Mouse (Mus musculus) CH12F3 (cell line): ENCODE data around the gene Gm2007.
"Not testable (repeated sequence)": the region's sequence is repeated elsewhere in the genome, so short reads cannot be mapped to it uniquely, and the experiment has no call there.

ENCODE experiments used
- in situ Hi-C: fragments of 300-500 bp; cut with MboI; formaldehyde crosslinking; loops from 2 replicates; pipeline ENCODE4 v1.14.3; 2020; ENCODE audit warnings: low sequenced_read_pairs

Gm2007 gene

DNA sequence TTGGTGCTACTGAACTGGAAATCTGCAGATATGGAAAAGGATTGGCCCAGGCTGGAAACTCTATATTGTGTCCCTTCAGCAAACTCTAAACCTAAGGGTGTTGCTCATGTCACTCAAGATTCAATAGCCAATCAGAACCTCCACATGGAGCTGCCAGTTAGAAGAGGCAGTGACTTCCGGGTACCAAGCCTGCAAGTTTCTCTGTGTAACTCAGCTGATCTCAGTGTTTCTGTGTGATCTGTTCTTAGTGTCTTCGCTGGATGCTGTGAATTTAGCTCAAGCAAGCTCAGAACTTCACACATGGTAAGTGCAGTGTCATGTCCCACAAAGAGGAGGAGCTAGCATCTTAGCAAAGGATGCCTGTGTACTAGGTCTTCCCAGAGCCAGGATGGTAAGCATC, at the start of gene Gm2007:
Gene Gm2007, plus strand, starts transcription at position 301 of the 400 bp plus-strand sequence.
- in situ Hi-C loops = not testable (repeated sequence)

DNA sequence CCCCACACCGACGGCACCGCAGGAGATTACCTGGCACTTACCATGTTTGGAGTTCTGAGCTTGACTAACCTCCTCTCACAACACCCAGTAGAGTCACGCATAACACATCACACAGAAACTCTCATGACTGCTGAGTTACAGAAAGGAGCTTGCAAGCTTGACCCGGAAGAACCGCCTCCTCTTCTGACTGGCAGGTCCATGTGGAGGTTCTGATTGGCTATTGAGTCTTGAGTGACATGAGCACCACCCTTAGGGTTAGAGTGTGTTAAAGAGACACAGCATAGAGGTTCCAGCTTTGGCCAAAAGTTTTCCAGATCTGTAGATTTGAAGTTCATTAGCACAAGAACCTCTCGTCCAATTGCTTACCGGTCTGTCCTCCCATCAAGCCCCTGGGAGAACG, 37.8 kb upstream of the Gm2007 start, which contains the start of gene Zfp969:
Gene Zfp969, minus strand, starts transcription at position 101 of the 400 bp plus-strand sequence.
- in situ Hi-C loops = not testable (repeated sequence)

DNA sequence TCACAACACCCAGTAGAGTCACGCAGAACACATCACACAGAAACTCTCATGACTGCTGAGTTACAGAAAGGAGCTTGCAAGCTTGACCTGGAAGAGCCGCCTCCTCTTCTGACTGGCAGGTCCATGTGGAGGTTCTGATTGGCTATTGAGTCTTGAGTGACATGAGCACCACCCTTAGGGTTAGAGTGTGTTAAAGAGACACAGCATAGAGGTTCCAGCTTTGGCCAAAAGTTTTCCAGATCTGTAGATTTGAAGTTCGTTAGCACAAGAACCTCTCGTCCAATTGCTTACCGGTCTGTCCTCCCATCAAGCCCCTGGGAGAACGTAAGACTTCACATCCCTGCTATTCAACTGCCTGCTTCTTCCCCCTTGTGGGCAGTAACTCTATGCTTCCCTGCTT, 59.7 kb downstream of the Gm2007 start, which contains the start of gene Gm14288:
Gene Gm14288, minus strand, starts transcription at position 101 of the 400 bp plus-strand sequence.
- in situ Hi-C loops = not testable (repeated sequence)
